Mouse (Mus musculus) frontal cortex, postnatal 25 days (tissue): ENCODE data around the gene Uap1l1.
"Not testable (repeated sequence)": the region's sequence is repeated elsewhere in the genome, so short reads cannot be mapped to it uniquely, and the experiment has no call there.

Experiments used
- DNase-seq, 2 experiments: peaks; one replicate each; pipeline ENCODE4 v3.0.0; 2022; ENCODE audit warnings: low spot score in 2 of 2

Gene Uap1l1

DNA sequence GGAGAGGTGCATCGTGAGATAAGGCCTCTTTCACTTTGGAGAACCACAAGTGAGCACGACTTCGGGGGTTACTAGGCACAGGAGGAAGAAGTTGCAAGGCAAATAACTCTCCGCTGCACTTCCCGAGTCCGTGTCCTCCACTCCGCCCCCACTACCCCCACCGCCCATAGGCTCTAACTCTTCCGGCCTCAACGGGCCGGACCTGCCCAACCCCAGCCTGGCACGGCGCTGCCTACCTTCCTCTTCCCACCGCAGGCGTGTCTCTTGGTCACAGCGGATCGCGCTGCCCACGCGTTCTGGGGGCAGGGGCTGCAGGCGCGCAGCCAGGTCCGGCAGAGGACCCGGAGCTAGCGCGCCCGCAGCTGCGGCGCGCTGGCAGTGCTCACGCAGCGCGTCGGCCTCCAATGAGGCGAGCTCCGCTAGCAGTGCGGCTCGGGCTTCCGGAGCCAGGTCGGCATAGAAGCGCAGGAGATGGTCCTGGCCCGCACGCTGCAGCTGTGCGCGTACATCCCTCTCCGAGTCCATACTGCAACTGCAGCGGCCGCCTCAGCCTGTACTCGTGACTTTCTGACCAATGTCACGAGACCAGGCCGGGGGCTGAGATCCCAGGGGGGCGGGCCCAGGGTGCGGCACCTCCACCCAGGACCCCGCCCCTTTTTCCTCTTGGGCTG, at the start of gene Uap1l1:
Uap1l1 (minus strand) TSS at position 592 of the 671 bp plus-strand sequence.
- DNase-seq, result peak in 1 of 2 experiments; percentile 41

GRCm38 (mm10) chr2:25413436-25413835, 48.0 kb upstream of the Uap1l1 start:
- not testable (repeated sequence) for DNase-seq

DNA sequence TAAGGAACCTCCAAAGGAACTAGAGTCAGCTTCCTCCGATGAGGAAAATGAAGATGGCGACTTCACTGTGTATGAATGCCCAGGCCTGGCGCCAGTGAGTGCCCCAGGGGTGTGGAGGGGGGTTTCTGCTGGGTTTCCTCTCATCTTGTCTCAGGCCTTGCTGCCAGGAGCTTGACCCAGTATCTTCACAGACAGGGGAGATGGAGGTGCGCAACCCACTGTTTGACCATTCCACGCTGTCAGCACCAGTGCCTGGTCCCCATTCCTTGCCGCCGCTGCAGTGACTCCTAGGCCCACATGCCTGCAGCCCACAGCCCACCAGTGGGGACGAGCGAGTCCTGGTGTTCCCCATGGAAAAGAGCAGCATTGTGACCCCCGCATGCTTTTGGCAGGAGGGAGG, 43.4 kb upstream of the Uap1l1 start:
- DNase-seq, result no peak

- no peak for DNase-seq
Measured at GRCm38 (mm10) chr2:25403994-25404393, 38.5 kb upstream of the Uap1l1 start.

- peak; percentile 77 to 89 for DNase-seq
Measured at GRCm38 (mm10) chr2:25402972-25403601, 37.6 kb upstream of the Uap1l1 start.

GRCm38 (mm10) chr2:25402377-25402971, 37.0 kb upstream of the Uap1l1 start:
- peak; percentile 63 to 70 for DNase-seq

GRCm38 (mm10) chr2:25400764-25401163, 35.3 kb upstream of the Uap1l1 start:
- no peak for DNase-seq

DNA sequence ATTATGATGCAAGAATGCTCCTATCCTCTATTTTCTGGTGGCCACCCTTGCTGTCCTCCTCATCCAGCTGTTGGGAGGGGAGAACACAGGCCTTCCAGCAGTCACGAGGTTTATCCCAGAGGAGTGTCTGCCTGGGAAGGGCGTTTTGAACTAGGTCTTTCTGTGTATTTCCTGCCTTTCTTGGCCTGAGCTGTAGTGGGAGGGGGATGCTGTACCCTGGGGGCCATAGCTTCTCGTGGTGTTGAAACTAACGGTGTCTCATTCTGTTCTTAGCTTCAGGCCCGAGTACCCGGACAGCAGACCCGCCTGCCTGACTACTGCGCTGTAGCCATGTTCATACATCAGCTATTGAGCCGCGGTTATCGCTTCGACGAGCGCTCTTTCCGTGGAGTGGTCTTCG, 34.8 kb upstream of the Uap1l1 start:
- no peak for DNase-seq

- DNase-seq, result no peak
Measured at GRCm38 (mm10) chr2:25399051-25399450, 33.6 kb upstream of the Uap1l1 start, which contains the start of gene Npdc1. TSS of gene Npdc1 (plus strand) at chr2:25399351.

GRCm38 (mm10) chr2:25398065-25398464, 32.6 kb upstream of the Uap1l1 start:
- no peak for DNase-seq

DNA sequence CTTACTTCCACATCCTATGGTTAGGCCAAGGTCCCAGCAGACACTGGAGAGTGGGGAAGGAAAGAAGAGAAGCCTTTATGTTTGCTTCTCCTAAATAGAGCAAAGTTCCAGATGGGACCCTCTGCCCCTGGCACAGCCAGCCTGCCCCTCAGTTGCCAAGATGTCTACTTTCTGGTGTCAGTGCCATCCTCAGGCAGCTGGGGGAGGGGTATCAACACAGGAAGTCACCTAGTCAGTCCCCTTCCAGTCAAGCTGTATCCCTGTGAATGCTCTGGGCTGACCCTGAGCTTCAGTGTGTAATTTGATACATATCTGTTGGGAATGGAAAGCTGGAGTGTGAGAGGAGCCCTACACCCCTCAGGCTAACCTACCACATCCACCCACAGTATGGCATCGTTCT, 31.5 kb upstream of the Uap1l1 start:
- DNase-seq, result no peak

DNA sequence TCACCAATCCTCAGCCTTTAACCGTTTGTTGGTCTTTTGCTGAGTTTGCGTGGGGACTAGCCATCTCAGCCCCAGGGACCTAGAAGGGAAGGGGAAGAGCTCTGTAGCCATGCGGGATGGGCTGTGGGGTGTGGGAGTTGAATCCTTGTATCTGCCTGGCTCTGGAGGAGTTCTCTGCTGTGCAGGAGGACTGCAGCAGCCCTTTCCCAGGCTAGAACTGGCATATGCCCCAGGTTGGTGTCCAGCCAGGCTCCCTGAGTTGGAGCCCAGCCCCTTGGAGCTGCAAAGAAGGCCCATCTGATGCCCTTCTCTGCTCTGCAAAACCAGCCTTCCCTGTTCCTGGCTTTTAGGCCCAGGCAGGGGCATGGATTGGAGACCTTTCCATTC, 31.1 kb upstream of the Uap1l1 start:
- DNase-seq, result no peak

- DNase-seq, result no peak
Measured at GRCm38 (mm10) chr2:25395721-25396596, 30.5 kb upstream of the Uap1l1 start, which contains the start of gene Entpd2. TSS of gene Entpd2 (plus strand) at chr2:25395874.

GRCm38 (mm10) chr2:25394281-25395221, 29.1 kb upstream of the Uap1l1 start:
- no peak for DNase-seq

DNA sequence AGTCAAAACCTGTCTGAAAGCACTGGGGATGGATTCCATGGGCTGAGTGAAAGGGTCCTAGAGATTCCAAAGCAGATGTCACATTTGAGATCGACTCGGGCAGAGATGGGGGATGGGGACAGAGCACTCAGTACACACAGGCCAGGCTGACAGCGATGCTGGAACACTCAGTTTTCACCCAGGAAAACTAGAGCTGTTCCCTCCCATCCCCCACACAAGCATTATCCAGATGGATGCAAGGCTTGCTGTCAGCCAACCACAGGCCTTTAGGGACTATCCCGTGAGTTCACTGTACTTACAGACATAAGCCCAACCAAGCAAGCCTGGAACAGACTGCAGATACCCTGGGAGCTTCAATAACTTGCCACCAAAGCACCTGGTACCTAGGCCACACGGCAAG, 25.8 kb upstream of the Uap1l1 start:
- DNase-seq, result no peak

GRCm38 (mm10) chr2:25384492-25384891, 19.0 kb upstream of the Uap1l1 start:
- DNase-seq, result no peak

- DNase-seq, result peak in 1 of 2 experiments; percentile 46
Measured at GRCm38 (mm10) chr2:25376589-25376988, 11.1 kb upstream of the Uap1l1 start.

DNA sequence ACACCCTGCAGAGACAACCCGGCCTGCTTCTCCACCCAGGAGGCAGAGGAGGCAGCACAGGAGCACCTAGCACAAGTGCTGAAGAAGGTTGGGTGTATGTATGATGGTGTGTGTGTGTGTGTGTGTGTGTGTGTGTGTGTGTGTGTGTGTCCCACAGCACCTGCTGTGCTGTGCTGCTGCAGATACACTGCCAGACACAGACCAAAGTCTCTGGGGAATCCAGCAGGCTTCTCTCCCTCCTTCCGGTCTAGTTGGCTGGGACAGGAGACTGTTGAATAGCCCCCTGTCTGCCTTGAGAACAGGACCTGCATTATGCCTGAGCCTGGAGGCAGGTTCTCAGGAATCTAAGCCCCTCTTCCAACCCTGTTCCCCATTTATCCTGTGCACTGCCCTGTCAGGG, 7.9 kb upstream of the Uap1l1 start:
- DNase-seq, result no peak

DNA sequence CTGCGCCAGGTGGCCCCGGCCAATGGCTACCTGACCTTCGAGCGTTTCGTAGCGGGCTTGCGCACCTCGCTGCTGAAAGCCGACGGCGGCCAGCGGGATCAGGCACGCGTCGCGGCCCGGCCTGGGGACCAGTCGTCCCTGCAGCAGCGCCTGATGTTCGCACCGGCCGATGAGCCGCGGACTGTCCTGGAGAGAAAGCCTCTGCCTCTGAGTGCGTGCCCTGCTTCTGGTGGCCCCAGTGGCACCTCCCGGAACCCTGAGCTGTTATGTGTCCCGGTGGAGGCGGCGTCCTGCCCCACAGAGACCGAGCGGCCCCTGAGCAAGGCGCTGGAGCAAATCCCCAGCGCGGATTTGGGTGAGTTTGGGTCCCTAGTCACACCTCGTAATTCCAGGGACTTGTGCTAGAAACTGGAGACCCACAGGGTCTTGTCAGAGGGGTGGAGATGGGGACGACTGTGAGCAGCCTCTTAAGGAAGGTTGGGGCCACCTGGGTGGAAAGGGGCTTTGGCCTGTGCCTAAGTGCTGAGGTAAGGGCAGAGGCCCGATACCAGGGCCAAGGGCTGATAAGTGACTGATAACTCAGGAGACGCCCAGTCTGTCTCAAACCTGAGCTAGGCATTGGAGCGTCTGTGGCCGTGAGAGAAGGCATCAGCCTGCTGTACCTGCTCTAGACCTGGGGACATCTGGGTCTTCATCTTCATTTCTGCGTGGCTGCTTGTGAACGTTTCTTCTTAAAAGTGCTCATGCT, 7.3 kb upstream of the Uap1l1 start:
- no peak for DNase-seq
